Mouse (Mus musculus) fat pad, adult 2 months (tissue): ENCODE measurements around the gene Cga.

Source experiments
- DNase-seq: peaks from one replicate; pipeline ENCODE4 v3.0.0-alpha.2; 2011; ENCODE audit warnings: low read depth, low spot score; ENCODE audit errors: extremely low read depth

Cga gene

DNA sequence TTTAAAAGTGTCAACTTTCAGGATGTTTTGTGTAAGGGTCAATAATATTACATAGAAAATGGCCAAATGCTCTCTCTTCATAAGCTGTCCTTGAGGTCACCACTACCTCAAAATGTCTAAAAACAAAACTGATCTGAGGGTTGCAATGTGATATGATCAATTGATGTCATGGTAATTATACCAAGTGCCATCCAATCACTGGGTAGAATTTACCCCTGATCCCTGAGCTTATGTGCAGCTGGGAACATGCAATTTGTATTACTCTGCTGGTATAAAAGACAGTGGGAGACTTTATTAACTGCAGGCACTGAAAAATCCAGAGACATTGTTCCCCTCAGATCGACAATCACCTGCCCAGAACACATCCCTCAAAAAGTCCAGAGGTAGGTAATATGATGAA, at the start of gene Cga:
Gene Cga (plus strand): TSS at position 301 of the 400 bp plus-strand sequence.
- no peak for DNase-seq

DNA sequence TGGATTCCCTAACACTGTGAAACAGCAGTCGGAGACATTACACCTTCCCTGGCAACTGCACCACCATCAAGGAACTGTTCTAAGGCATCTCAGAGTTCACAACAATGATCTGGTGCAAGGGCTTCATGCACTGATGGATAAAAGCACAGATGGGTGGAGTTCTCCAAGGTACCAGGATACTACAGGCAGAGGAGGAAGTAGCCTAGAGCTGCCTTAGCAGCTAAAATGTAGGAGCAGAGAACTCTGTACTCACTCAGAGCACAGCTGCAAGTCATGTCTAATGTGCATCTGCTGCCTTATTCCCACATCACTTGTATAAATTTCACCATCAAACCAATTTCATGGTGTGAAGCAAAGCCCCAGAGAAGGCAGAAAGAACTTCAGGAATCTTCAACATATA, 49.7 kb upstream of the Cga start:
- DNase-seq = no peak

DNA sequence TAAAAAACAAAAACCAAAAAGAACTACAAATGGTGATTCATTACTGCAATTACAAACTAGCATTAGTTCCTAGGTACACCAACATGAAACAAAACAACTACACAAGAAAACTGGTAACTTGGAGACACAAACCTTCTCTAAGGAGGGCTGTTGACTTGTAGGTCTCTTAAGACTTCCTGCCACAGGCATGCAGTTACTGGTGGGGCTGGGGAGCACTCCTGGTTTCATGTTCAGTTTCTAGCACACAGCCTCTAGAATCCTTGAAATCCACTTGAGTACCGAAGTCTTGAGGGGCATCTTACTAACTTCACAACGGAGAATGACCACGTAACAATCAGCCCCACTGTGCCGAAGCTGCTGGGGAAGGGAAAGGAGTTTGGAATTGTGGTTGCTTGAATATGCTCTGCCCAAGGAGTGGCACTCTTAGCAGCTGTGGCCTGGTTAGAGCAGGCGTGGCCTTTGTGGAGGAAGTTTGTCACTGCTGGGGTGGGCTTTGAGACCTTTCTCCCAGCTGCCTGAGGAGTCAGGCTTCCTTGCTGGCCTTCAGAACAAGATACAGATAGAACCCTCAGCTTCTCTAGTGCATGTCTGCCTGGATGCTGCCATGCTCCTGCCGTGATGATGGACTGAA, 45.8 kb upstream of the Cga start:
- no peak for DNase-seq

DNA sequence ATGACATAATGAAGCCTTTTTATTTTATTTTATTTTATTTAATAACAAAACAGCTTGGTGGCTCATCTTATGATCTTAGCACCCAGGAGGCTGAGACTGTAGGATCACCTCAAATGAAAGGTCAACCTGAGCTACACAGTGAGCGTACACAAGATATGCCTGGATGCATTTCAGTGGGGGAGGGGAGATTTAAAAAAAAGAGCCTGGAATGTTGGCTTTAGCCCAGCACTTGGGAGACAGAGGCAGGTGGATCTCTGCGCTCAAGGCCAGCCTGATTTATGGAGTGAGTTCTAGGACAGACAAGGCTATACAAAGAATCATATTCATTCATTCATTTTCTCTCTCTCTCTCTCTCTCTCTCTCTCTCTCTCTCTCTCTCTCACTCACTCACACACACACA, 43.4 kb upstream of the Cga start:
- no peak for DNase-seq

DNA sequence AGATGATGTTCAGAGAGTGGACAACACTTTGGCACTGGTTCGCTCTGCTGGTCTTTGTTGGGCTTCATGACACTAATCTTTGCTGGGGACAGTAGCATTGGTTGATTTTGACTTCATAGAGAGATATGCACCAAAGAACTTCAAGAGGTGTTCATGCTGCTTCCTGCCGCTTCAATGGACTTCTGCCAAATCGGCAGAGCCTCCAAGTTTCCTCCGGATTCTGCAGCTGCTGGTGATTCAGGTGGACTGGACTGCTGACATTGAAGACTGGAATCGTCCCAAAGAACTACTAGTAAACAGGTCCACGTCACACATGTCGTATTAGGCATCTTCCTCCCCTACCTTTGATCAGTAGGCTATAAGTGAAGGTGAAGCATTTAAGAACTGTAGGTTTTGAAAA, 41.5 kb upstream of the Cga start:
- no peak for DNase-seq

DNA sequence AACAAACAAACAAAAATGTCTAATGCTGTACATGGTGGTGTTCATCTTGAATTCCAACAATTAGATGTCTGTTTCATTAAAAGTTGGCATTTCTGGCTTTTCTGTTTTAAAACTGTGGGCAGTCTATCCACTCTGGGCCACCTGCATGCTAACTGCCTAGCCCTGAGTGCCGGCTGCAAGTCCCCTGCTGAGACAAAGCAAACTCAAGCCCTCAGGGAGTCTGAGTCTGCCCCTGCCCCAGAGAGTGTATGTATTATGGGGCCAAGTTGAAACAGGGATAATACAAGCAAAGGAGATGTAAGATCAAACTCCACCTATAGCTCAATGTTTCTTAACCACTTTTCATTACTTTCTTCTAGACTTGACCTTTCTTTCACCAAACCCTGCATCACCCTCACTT, 37.6 kb upstream of the Cga start:
- no peak for DNase-seq

DNA sequence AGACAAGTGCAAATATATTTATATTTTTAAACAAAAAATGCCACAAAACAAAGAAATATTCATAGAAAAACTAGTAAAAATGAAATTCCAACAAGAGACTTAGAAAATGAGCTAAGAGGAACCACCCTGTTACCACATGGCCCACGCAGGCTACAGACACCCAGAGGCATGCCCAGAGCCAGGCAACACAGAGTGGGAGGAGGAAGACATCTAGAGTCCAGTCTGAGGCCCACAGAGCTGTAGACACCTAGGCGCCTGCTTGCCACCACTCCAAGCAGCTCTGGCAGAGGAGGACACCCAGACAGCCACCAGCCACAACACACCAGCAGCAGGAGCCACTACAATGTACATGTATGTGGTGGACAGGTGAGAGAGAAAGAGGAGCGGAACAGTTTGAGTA, 34.7 kb upstream of the Cga start:
- no peak for DNase-seq

DNA sequence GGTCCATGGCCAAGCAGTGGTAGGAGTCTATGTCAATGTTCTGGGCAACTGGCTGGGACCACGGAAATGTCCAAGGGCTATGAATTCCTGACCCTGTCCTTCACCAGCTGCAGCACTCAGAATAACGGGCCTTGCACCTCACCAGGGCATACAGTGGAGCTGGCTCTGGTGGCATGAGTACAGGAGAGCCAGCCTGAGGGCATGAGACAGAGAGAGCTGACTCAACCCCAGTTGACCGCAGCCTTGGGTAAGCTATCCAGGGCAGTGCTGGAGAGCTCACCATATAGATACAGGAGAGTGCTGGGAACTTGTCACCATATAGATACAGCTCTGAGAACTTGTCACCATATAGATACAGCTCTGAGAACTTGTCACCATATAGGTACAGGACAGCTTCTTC, 34.2 kb upstream of the Cga start:
- DNase-seq = no peak

DNA sequence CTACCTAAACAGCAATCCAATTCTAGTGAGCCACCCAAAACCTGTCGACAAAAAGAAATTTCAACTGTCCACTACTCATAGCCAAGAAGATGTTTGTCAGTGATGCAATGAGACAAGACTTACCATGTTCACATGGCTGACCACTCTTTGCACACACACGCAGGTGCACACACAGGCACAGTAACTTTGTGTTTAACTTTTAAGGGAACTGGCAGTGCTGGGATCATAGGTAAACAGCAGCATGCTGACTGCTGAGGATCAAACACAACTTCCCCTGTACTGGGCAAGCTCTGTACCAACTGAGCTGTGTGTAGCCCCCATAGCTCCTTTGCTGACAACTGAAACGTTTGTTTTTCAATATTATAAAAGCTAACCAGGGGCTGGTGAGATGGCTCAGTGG, 32.1 kb upstream of the Cga start:
- DNase-seq = no peak

DNA sequence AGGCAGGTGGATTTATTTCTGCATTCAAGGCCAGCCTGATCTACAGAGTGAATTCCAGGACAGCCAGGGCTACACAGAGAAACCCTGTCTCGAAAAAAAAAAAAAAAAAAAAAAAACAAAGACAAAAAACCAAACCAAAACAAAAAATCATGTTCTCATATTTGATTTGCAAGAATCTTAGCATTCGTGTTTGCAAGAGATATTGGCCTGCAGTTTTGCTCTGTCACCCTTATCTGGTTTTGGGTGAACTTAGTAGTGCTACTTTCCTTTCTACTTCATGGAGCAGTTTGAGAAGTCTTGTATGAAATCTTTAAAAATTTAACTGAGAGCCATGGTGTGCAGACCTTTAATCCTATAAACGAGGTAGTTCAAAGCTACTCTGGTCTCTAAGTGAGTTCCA, 23.8 kb upstream of the Cga start:
- no peak for DNase-seq

DNA sequence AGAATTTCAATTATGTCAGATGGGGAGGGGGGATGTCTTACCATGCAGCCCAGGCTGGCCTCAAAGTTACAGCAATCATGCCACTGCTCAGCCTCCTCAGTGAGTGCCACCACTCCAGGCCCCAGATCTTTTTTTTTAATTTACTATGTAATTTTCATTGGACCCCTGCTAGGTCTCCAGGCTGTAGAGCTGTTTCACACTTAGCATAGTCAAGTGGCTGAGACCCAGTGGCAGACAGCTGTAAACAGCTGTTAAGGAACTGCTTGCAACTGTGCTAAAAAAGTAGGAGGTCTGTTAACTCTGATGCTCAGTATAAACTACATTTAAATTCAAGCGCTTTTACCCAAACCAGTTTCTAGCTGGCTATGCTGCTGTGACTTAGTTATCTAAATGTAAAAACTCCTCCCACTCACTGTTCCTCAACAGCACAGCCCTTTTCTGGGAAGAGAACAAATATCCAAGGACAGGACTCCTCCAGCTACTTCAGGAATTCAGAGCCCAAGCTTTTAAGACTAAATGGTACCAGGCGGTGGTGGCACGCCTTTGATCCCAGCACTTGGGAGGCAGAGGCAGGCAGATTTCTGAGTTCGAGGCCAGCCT, 20.6 kb upstream of the Cga start:
- DNase-seq = no peak

DNA sequence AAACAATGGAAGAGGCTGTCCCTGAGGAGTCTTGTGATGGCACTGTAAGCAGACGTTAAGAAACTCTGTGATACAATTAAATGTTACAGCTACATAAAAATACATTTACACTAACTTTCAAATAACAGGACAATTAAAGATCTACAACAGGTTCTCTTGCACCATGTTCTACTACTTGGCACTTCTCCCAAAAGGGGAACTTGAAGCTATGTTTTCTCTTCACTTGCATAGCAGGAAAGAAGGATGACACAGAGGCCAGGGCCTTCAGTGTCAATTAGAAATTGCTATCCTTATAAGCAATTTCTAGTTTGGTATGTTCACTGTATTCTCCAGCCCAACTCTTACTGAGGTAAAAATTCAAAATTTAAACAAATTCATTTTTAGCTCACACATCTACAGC, 19.3 kb upstream of the Cga start:
- DNase-seq = no peak

DNA sequence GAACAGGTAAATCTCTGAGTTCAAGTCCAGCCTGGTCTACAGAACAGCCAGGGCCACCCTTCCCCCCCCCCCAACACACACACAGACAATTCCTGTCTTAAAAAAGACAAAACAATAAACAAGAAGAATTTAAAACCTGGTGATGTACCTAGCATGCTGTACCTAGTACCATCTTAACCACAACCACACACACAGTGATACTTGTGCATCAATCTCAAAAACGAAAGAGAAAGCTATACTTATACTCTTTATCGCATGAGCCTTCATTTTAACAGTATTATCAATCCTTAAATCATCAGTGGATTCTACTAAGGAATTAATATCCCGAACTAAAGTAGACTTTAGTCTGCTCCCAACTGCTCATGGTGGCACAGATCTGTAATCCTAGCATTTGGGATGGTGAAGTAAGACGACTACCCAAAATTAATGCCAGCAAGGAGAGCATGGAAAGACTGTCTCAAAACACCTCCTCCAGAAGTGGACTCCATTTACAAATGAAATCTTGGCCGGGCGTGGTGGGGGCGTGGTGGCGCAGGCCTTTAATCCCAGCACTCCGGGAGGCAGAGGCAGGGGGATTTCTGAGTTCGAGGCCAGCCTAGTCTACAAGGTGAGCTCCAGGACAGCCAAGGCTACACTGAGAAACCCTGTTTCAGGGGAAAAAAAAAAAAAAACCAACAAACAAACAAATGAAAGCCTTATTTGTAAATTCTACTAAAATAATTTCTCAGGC, 12.5 kb upstream of the Cga start:
- no peak for DNase-seq

DNA sequence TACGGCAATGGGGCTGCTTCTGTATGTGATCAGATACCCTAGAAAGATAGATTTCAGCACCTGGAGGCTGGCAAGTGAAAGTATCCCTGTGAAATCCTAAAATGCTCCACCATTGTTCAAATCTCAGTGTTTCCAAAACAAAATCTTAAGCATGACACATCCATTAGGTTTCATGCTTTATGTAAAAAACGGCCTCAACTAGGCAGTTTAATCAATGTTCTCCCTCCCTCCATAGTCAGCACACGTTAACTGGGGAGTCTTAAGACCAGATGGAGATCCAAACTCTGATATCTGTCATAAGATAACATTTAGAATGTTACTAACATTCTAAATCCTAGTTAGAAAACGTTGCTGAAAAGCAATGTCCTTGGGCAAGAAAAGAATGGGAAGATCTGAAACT, 11.7 kb upstream of the Cga start:
- no peak for DNase-seq

DNA sequence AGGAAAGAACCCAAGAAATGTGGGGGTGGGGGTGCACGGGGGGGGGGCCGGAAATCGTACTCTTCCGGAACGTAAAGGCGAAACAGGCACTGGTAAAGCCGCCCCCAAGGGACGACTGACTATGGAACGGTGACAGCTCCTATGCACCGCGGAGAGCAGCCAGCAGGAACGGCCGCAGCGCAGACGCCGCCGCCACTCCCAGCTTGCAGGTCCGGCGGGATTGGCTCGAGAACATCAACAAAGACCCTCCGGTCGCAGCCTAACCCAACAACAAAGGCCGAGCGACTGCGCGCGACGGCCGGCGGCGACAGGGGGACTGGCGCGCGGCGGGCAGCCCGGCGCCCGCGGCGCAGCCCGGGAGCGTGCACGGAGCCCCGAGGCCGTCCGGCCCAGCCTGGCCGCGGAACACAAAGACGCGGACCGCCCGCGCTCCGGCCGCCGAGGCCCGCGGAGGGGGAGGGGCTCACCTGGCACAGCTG, 11.2 kb upstream of the Cga start:
- no peak for DNase-seq

DNA sequence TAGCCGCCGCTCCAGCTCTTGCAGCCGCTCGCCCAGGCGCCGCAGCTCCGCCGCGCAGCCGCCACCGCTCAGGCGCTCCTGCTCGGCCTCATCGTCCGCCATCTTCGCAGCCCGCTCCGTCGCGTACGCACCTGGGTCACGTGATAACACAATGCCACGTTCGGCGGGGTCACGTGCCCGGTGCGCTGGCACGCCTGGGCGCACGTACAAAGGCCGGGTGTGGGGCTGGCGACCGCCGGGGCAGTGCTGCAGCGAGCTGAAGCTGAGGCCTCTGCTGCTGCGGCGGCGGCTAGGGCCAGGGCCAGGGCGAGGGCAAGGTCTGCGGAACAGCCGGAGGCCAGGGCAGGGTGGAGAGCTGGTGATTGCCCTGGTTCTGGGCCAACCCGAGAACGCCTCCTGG, 10.8 kb upstream of the Cga start, which contains the start of gene Zfp292:
Gene Zfp292 (minus strand): TSS at position 143 of the 400 bp plus-strand sequence.
- peak; percentile 25 for DNase-seq

DNA sequence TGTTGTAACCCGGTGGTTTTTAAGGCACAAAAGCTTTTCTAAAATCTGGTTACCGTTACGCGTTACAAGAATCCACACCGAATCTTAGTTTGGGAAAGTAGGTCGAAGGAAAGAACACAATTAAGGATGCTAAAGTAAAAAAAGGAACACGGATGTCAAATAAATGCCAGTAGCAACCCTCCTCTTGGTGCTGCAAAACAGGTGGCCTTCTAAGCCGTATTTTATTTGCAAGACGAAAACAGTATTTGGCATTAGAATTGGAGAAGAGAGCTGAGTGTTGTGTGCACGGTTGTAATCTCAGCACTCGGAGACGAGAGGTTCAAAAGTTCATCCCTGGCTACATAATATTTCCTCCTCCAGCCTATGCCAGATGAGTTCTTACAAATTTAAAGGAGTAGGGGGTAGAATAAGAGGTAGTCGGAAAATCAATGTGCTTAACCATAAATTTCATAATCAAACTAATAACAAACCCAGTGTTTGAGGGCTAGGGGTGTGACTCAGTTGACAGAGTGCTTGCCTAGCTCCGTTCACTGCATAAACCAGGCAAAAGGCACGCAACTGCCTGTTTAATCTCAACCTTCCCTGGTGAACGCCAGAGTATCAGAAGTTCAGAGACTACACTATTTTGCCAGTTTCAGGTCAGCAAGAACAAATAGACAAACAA, 10.1 kb upstream of the Cga start:
- DNase-seq = no peak

DNA sequence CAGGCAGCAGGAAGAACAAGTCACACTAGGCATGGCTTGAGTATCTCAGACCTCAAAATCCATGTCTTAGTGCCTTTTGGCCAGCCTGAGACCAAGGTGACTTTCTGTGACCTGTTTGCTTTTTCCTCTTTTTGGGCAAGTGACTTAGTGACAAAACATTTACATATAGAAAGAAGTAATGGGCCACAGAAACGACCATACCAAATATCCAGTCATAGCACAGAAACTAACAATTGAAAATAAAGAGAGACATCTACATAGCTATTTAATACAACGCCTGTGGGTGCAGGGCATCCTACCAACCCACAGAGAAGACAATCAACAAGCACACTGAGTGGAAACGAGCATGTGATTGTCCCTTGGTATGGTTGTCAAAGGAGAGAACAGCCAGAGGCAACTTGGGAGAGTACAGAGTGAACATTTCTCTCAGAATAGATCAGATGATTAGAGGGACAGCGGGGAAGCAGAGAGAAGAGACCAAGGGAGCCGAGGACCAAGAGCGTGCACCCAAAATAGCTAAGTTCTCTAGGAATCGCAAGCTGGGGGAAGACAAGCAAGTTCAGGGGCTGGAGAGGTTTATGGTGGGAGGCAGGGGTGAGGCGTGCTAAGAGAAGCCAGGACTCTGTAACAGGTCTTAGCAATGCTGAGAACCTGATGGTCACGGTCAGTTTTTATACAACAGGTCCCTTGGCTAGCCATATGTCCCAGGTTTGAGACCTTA, 7.8 kb upstream of the Cga start:
- DNase-seq = no peak

DNA sequence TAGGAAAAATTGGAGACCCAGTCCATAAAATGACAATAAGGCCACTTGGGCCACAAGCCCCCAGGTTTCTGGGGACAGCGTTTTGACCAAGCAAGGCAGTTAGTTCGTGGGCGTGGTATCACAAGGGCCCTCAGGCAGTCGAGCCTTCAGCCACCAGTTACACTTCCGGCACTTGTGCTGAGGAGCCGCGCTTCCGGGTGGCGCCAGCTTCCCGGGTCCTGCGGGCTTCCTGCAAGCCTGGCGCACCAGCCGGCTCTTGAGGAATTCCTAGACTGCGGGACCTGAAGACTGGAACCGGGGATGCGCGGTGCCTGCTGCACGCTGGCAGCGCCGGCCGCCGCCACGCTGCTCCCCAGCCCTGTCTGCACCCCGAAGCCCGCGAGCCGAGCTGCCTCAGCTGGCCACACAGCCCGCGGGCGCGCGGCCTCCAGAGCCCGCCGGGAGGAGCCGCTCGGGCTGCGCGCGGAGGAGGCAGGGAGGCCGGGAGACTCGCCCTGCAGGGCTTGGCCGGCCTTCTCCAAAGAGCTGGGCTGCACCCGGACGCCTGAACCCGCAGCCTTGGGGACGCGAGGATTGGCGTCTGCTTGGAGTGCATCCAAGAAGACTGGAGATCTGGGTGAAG, 7.0 kb upstream of the Cga start:
- DNase-seq = no peak

DNA sequence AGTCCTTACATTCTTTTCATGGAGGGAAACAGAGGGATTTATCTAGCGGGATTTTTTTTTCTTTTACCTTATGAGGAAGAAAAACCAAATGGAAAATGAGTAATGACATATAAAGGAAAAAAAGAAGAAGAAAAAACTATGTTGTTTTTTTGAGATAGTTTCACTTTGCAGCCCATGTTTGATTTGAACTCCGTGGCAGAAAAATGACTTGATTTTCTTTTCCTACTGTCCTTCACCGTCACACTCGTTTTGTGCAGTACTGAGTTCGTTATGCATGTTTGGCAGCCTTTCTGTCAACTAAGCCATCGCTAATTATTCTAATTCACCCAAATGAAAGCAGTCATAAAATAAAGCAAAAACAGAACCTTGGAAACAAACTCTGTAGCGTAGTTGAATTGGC, 6.3 kb upstream of the Cga start:
- DNase-seq = no peak
